Mouse (Mus musculus): ENCODE results near the gene Card6. TPM values are rescaled to one million over a fixed set of nuclear protein-coding genes. Genes with fewer than 3 reads are reported as not detected.

Gene Card6
- polyA plus RNA-seq, 1 experiment from 2014 or later, result 1.5 TPM

- 77% methylated on average over 4 of the region's 4 CpGs for WGBS
- no peaks in the 10 kb centered on the region for H3K4me1 ChIP-seq
- H3K27ac ChIP-seq, result no peak overlapping the region
- H3K36me3 ChIP-seq, result peaks cover 32% of the 10 kb centered on the region
- H3K4me3 ChIP-seq, result no peak overlapping the region
- H3K27me3 ChIP-seq (ENCODE audit: insufficient read depth, poor library complexity, severe bottlenecking), result no peaks in the 10 kb centered on the region
- no peak for DNase-seq (ENCODE audit: low spot score)
- no peaks in the 10 kb centered on the region for H3K9me3 ChIP-seq
Observed at GRCm38 (mm10) chr15:5126456-5126855, 18.1 kb upstream of the Card6 start.

DNA sequence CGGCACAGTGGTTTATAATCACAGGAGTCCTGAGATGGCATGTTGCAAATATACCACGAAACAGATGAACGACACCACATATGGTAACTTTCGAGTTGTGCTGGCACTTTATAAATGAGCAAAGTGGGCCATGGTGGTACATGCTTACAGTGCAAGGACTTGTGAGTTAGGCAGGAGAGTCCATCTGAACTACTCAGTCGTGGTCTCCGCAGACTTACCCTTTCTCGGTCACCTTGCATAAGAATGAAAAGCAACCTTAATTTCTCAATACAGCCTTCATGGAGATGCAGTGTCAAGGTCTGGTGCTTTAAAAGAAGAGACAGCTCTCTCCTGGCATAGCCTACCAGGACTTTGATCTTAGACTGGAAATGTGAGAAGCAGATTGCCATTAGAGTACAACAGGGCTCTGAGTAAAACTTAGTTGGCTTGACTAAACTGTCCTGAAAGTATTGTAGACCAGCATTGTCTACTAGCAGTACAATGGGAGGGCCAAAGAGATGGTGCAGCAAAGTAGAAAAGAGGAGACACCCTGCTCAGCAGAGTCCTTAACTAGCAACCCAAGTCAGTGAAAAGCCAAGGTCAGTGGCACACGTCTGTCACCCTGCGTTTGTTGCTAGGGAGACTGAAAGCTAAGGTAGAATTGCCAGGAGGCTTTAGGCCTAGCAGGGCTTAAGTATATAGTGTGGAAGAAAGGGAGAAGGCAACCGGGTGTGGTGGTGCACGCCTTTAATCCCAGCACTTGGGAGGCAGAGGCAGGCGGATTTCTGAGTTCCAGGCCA lies 13.4 kb upstream of the Card6 start:
- Histone ChIP-seq H3K4me1 (peaks cover 7% of the 10 kb centered on the region), H3K27me3 (ENCODE audit: insufficient read depth, poor library complexity, severe bottlenecking) (no peaks in the 10 kb centered on the region), H3K4me3 (no peak overlapping the region), H3K9me3 (no peaks in the 10 kb centered on the region), H3K27ac (no peak overlapping the region), H3K36me3 (peaks cover 75% of the 10 kb centered on the region)
- WGBS, result 86% methylated on average over 12 of the region's 12 CpGs
- no peak for DNase-seq (ENCODE audit: low spot score)

- Histone ChIP-seq H3K27ac (no peak overlapping the region), H3K9me3 (no peaks in the 10 kb centered on the region), H3K27me3 (ENCODE audit: insufficient read depth, poor library complexity, severe bottlenecking) (no peaks in the 10 kb centered on the region), H3K4me1 (peaks cover 13% of the 10 kb centered on the region), H3K36me3 (peaks cover 70% of the 10 kb centered on the region), H3K4me3 (no peak overlapping the region)
- DNase-seq (ENCODE audit: low spot score), result no peak
- WGBS, result 95% methylated on average over 2 of the region's 2 CpGs
Observed at GRCm38 (mm10) chr15:5119707-5120106, 11.4 kb upstream of the Card6 start.

DNA sequence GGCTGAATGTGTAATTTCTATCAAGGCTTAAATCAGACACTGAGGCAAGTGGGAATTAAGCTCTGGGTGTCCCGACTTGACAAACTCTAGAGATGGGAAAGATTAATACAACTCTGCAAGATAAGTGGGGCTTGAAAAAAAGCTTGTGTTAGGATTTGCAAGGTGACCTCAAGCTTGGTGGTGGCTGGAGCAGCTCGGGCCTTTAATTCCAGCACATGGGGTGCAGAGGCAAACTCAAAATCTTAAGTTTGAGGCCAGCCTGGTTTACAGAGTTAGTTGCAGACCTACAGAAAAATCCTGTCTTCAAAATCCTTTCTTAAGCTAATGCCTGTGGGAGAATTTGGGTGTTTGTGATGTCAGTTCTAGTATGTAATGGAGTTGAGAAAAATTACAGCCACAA lies 10.9 kb upstream of the Card6 start:
- no peak overlapping the region for H3K4me3 ChIP-seq
- DNase-seq (ENCODE audit: low spot score), result no peak
- H3K27me3 ChIP-seq (ENCODE audit: insufficient read depth, poor library complexity, severe bottlenecking), result no peaks in the 10 kb centered on the region
- peaks cover 13% of the 10 kb centered on the region for H3K4me1 ChIP-seq
- no peak overlapping the region for H3K27ac ChIP-seq
- no peaks in the 10 kb centered on the region for H3K9me3 ChIP-seq
- 80% methylated on average over 2 of the region's 2 CpGs for WGBS
- peaks cover 64% of the 10 kb centered on the region for H3K36me3 ChIP-seq

DNA sequence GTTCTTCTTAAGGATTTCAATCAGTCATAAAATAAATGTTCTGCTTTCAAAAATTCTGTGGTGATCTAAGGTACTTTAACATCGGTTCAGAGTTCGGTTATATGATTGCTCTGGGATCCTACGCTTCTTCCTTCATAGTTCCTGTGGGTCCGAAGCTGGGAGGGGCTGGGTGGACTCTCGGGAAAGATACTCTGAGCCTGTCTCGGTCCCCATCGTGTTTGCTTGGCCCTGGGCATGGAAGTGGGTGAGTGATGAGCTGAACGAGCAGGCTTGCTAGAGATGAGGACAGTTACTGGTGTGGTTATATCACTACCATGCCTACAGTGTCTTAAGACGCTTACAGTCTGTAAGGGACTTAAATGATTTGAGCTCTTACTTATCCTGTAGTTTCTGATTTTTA lies 10.3 kb upstream of the Card6 start:
- Histone ChIP-seq H3K9me3 (no peaks in the 10 kb centered on the region), H3K36me3 (peaks cover 63% of the 10 kb centered on the region), H3K27me3 (ENCODE audit: insufficient read depth, poor library complexity, severe bottlenecking) (no peaks in the 10 kb centered on the region), H3K4me3 (0 out of 2 replicates have a peak overlapping the region, but pooled peaks have one; percentile 3), H3K27ac (no peak overlapping the region), H3K4me1 (peaks cover 13% of the 10 kb centered on the region)
- WGBS, result 83% methylated on average over 9 of the region's 9 CpGs
- no peak for DNase-seq (ENCODE audit: low spot score)

DNA sequence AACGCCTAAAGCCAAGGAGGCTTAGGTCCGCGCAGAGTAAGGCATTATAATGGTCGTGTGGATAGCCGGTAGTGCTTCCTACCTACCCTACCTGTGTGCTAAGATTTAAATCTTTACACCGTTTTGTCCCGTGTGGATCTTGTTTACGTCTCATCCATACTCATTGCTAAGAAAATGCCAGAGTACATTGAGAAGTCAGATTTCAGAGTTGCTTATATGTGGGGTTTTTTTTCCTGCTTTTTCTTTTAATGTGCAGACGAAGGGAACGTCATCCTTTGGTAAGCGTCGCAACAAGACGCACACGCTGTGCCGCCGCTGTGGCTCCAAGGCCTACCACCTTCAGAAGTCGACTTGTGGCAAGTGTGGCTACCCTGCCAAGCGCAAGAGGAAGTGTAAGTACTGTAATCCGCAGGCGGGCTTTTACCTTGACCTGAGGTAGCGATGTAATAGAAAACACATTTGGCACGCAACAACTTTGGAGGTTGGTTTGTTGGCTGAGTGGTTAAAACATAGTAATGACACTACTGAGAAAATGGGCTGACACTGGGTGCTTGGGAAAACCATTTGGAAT lies 8.8 kb upstream of the Card6 start:
- WGBS, result 3% methylated on average over 22 of the region's 22 CpGs
- Histone ChIP-seq H3K4me3 (peak overlapping the region; percentile 76), H3K27ac (peak overlapping the region; percentile 91), H3K4me1 (peaks cover 13% of the 10 kb centered on the region), H3K36me3 (peaks cover 49% of the 10 kb centered on the region), H3K9me3 (no peaks in the 10 kb centered on the region), H3K27me3 (ENCODE audit: insufficient read depth, poor library complexity, severe bottlenecking) (no peaks in the 10 kb centered on the region)
- DNase-seq (ENCODE audit: low spot score), result no peak

DNA sequence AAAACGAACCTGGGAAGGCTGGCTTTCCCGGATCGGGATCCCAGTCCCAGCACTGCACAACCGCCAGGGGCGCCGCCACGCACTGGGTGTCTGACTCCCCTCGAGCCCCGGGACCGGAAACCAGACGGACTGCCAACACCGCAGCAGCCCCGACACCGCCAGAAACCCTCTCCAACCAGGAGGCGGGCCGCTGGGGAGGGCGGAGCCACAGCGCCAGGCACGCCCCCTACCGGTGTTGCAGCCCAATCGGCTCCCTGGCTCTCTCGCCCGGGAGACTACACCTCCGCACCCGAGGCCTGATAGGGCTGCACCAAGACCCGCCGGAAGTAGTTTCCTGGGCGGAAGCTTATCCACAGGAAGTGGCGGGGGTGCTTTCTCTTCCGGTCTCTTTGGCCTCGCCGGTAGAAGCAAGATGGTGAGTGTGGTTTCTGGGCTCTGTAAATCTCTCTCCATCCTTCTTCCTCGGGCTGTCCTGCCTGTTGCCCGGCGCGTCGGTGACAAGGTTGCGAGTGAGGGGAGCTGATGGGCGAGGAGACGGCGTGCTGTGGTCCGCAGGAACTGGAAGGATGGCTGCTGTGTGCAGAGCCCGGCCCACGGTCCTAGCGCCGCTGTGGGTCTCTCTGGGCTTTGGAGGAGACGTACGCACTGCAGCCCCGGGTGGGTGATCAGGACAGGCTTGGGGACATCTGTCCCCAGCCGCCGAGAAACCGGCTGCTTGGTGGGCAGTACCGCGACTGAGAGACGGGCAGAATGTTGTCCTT lies 8.1 kb upstream of the Card6 start, which contains the start of gene Rpl37:
TSS of gene Rpl37 (plus strand) at position 376 of the 761 bp plus-strand sequence.
- peak; percentile 100 for DNase-seq (ENCODE audit: low spot score)
- no peaks in the 10 kb centered on the region for H3K9me3 ChIP-seq
- no peaks in the 10 kb centered on the region for H3K27me3 ChIP-seq (ENCODE audit: insufficient read depth, poor library complexity, severe bottlenecking)
- peaks cover 13% of the 10 kb centered on the region for H3K4me1 ChIP-seq
- H3K36me3 ChIP-seq, result peaks cover 42% of the 10 kb centered on the region
- WGBS, result under 1% methylated on average over 55 of the region's 55 CpGs
- peak within 1 kb of the TSS; percentile 76 for H3K4me3 ChIP-seq
- peak within 1 kb of the TSS; percentile 91 for H3K27ac ChIP-seq

DNA sequence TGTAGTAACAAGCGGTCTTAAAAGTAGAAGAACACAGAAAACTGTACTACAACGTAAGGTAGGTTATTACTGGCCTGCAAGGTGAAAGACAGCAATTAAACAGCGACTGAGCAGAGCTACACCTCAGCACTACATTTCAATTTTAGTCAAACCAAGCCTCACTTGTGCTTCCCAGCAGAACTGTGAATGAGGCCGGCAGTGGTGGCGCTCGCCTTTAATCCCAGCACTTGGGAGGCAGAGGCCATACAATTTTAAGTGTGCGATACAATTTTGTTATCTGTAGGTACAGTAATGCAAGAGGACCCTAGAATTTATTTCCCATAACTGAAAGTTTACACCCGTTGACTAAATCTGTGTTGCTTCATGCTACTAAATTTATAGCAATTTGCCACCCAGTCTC lies 6.8 kb upstream of the Card6 start:
- H3K36me3 ChIP-seq, result peaks cover 29% of the 10 kb centered on the region
- peak overlapping the region; percentile 76 for H3K4me3 ChIP-seq
- peak; percentile 68 for DNase-seq (ENCODE audit: low spot score)
- WGBS, result 62% methylated on average over 8 of the region's 8 CpGs
- H3K27me3 ChIP-seq (ENCODE audit: insufficient read depth, poor library complexity, severe bottlenecking), result no peaks in the 10 kb centered on the region
- H3K9me3 ChIP-seq, result no peaks in the 10 kb centered on the region
- peaks cover 13% of the 10 kb centered on the region for H3K4me1 ChIP-seq
- peak overlapping the region; percentile 91 for H3K27ac ChIP-seq

DNA sequence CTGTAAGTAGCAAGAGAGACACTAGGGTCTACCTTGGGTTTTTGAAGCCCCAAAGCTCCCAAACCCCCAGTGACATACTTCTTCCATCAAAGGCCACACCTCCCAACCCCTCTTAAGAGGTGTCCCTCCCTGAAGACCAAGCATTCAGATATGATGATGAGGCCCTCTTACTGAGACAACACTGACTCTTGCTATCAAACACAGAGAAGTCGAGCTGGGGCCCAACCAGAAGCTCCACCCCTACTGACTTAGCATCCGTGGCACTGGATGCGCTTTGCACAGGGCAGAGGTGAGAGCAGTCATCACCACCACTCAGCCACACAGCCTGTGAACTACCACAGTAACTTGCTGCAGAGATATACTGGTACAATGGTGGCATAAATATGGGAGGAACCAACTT lies 4.3 kb upstream of the Card6 start:
- WGBS, result 74% methylated on average over 3 of the region's 3 CpGs
- Histone ChIP-seq H3K4me3 (no peak overlapping the region), H3K27me3 (ENCODE audit: insufficient read depth, poor library complexity, severe bottlenecking) (no peaks in the 10 kb centered on the region), H3K36me3 (peaks cover 4% of the 10 kb centered on the region), H3K4me1 (peaks cover 9% of the 10 kb centered on the region), H3K27ac (no peak overlapping the region), H3K9me3 (no peaks in the 10 kb centered on the region)
- DNase-seq (ENCODE audit: low spot score), result peak; percentile 75

- DNase-seq (ENCODE audit: low spot score), result no peak
- Histone ChIP-seq H3K27ac (peak overlapping the region; percentile 68; the same call in 1 of the 2 replicates), H3K4me3 (peak overlapping the region; percentile 45; the same call in 1 of the 2 replicates)
Observed at GRCm38 (mm10) chr15:5108655-5109040, 309 bp upstream of the Card6 start.

DNA sequence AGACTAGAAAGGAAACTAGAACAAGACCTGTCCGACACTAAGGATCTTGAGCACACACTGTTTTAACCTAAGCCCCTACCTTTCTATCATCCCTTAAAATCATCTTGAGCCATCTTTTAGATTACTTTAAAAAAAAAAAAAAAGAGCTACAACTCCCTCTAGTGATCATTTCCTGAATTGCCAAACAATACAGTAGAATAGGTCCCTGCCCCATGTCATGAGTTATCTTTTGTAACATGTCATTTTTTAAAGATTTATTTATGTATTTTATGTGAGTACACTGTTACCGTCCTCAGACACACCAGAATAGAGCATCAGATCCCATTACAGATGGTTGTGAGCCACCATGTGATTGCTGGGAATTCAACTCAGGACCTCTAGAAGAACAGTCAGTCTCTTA lies 2.0 kb downstream of the Card6 start:
- DNase-seq (ENCODE audit: low spot score), result peak; percentile 6
- Histone ChIP-seq H3K9me3 (no peaks in the 10 kb centered on the region), H3K27ac (no peak overlapping the region), H3K4me3 (no peak overlapping the region), H3K36me3 (peaks cover 10% of the 10 kb centered on the region; the same call in 1 of the 2 replicates), H3K4me1 (no peaks in the 10 kb centered on the region), H3K27me3 (ENCODE audit: insufficient read depth, poor library complexity, severe bottlenecking) (no peaks in the 10 kb centered on the region)
- 48% methylated on average over 2 of the region's 2 CpGs for WGBS

More at GRCm38 (mm10) chr15:5108655-5109040, 309 bp upstream of the Card6 start:
- H3K4me1 ChIP-seq, result no peaks in the 10 kb centered on the region
- H3K36me3 ChIP-seq, result peaks cover 4% of the 10 kb centered on the region; the same call in 1 of the 2 replicates
- H3K27me3 ChIP-seq (ENCODE audit: insufficient read depth, poor library complexity, severe bottlenecking), result no peaks in the 10 kb centered on the region
- H3K9me3 ChIP-seq, result no peaks in the 10 kb centered on the region
- 70% methylated on average over 3 of the region's 3 CpGs for WGBS

DNA sequence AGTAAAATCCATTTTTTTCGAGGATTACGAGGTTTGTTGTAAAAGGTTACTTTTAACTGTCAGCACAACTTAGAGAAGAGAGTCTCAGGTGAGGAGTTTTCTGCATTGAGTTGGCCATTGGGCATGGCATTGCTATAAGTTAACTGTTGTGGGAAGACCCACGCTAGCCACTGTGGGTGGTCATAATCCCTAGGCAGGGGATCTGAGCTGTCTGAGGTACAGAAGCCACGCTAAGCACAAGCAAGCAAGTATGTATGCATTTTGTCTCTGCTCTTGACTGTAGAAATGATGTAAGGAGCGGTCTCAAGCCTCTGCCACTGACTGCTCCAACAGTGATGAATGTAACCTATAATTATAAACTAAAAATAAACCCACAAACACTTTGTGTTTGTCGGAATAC lies 2.4 kb downstream of the Card6 start:
- peak; percentile 56 for DNase-seq (ENCODE audit: low spot score)
- Histone ChIP-seq H3K4me1 (no peaks in the 10 kb centered on the region), H3K36me3 (peaks cover 10% of the 10 kb centered on the region; the same call in 1 of the 2 replicates), H3K9me3 (no peaks in the 10 kb centered on the region), H3K4me3 (no peak overlapping the region), H3K27me3 (ENCODE audit: insufficient read depth, poor library complexity, severe bottlenecking) (no peaks in the 10 kb centered on the region), H3K27ac (no peak overlapping the region)
- WGBS, result 80% methylated on average over 6 of the region's 6 CpGs

- H3K36me3 ChIP-seq, result peaks cover 27% of the 10 kb centered on the region; the same call in 1 of the 2 replicates
- H3K4me1 ChIP-seq, result no peaks in the 10 kb centered on the region
- WGBS, result 92% methylated on average over 4 of the region's 4 CpGs
- no peak overlapping the region for H3K4me3 ChIP-seq
- no peak overlapping the region for H3K27ac ChIP-seq
- no peaks in the 10 kb centered on the region for H3K27me3 ChIP-seq (ENCODE audit: insufficient read depth, poor library complexity, severe bottlenecking)
- peak; percentile 58 for DNase-seq (ENCODE audit: low spot score)
- H3K9me3 ChIP-seq, result no peaks in the 10 kb centered on the region
Observed at GRCm38 (mm10) chr15:5102312-5102711, 6.0 kb downstream of the Card6 start.
